Mouse (Mus musculus): Measurements from ENCODE around the gene Hacd4.
"Not testable (repeated sequence)": the region's sequence is repeated elsewhere in the genome, so short reads cannot be mapped to it uniquely, and the experiment has no call there.

The Hacd4 gene

GRCm38 (mm10) chr4:88436593-88437165, 2.0 kb downstream of the Hacd4 start:
- no peak for DNase-seq (ENCODE audit: extremely low spot score, low read depth, low spot score)

GRCm38 (mm10) chr4:88432412-88433024, 6.2 kb downstream of the Hacd4 start:
- DNase-seq (ENCODE audit: extremely low spot score, low read depth, low spot score), result no peak

GRCm38 (mm10) chr4:88427630-88428239, 11.0 kb downstream of the Hacd4 start:
- no peak for DNase-seq (ENCODE audit: extremely low spot score, low read depth, low spot score)

GRCm38 (mm10) chr4:88424563-88424962, 14.2 kb downstream of the Hacd4 start:
- DNase-seq (ENCODE audit: extremely low spot score, low read depth, low spot score), result no peak

GRCm38 (mm10) chr4:88419378-88419777, 19.4 kb downstream of the Hacd4 start:
- no peak for DNase-seq (ENCODE audit: extremely low spot score, low read depth, low spot score)

GRCm38 (mm10) chr4:88415017-88415416, 23.7 kb downstream of the Hacd4 start:
- no peak for DNase-seq (ENCODE audit: extremely low spot score, low read depth, low spot score)

GRCm38 (mm10) chr4:88412331-88412730, 26.4 kb downstream of the Hacd4 start:
- no peak for DNase-seq (ENCODE audit: extremely low spot score, low read depth, low spot score)

GRCm38 (mm10) chr4:88409279-88409678, 29.4 kb downstream of the Hacd4 start:
- no peak for DNase-seq (ENCODE audit: extremely low spot score, low read depth, low spot score)

- no peak for DNase-seq (ENCODE audit: extremely low spot score, low read depth, low spot score)
Measured at GRCm38 (mm10) chr4:88406887-88407696, 31.6 kb downstream of the Hacd4 start.

- DNase-seq (ENCODE audit: extremely low spot score, low read depth, low spot score), result no peak
Measured at GRCm38 (mm10) chr4:88402884-88403283, 35.8 kb downstream of the Hacd4 start.

- DNase-seq (ENCODE audit: extremely low spot score, low read depth, low spot score), result no peak
Measured at GRCm38 (mm10) chr4:88400992-88401313, 37.8 kb downstream of the Hacd4 start.

GRCm38 (mm10) chr4:88400302-88400991, 38.3 kb downstream of the Hacd4 start:
- DNase-seq (ENCODE audit: extremely low spot score, low read depth, low spot score), result no peak

GRCm38 (mm10) chr4:88396995-88397521, 41.7 kb downstream of the Hacd4 start:
- DNase-seq (ENCODE audit: extremely low spot score, low read depth, low spot score), result no peak

GRCm38 (mm10) chr4:88395717-88396116, 43.0 kb downstream of the Hacd4 start:
- no peak for DNase-seq (ENCODE audit: extremely low spot score, low read depth, low spot score)

- DNase-seq (ENCODE audit: extremely low spot score, low read depth, low spot score), result not testable (repeated sequence)
Measured at GRCm38 (mm10) chr4:88390596-88390995, 48.1 kb downstream of the Hacd4 start.

GRCm38 (mm10) chr4:88390036-88390435, 48.7 kb downstream of the Hacd4 start:
- DNase-seq (ENCODE audit: extremely low spot score, low read depth, low spot score), result no peak

- no peak for DNase-seq (ENCODE audit: extremely low spot score, low read depth, low spot score)
Measured at GRCm38 (mm10) chr4:88372293-88373224, 66.2 kb downstream of the Hacd4 start.

GRCm38 (mm10) chr4:88370819-88371218, 67.9 kb downstream of the Hacd4 start:
- no peak for DNase-seq (ENCODE audit: extremely low spot score, low read depth, low spot score)

- no peak for DNase-seq (ENCODE audit: extremely low spot score, low read depth, low spot score)
Measured at GRCm38 (mm10) chr4:88369951-88370350, 68.8 kb downstream of the Hacd4 start.

GRCm38 (mm10) chr4:88357431-88357830, 81.3 kb downstream of the Hacd4 start:
- no peak for DNase-seq (ENCODE audit: extremely low spot score, low read depth, low spot score)

All from hindlimb bud, embryonic 11.5 days (tissue).